Mouse (Mus musculus) spleen, adult 2 months (tissue): ENCODE results near the gene Accs. TPM values are rescaled to one million over a fixed set of nuclear protein-coding genes. Genes with fewer than 3 reads are reported as not detected.

Experiments used
- DNase-seq, 2 experiments: peaks; one replicate each; pipeline versions ENCODE4 v3.0.0 to v3.0.0-alpha.2; 2012 to 2021; ENCODE audit warnings: low spot score in 2 of 2, low read depth in 1 of 2
- H3K27ac ChIP-seq: fragments of 200-500 bp; 2 replicates; pipeline ENCODE4 v1.5.1; 2012; ENCODE audit warnings: low read length, inconsistent platforms; ENCODE audit not compliant: insufficient read depth
- H3K27me3 ChIP-seq: fragments of 200-500 bp; 2 replicates; pipeline ENCODE4 v1.6.1; 2012; ENCODE audit warnings: mild to moderate bottlenecking, moderate library complexity, low read length, inconsistent platforms; ENCODE audit not compliant: control insufficient read depth, insufficient read depth
- H3K36me3 ChIP-seq: fragments of 200-500 bp; 2 replicates; pipeline ENCODE4 v1.6.1; 2012; ENCODE audit warnings: mild to moderate bottlenecking, low read length, inconsistent platforms; ENCODE audit not compliant: control insufficient read depth, insufficient read depth
- H3K4me1 ChIP-seq: fragments of 200-500 bp; 2 replicates; pipeline ENCODE4 v1.6.1; 2011; ENCODE audit warnings: inconsistent platforms; ENCODE audit not compliant: control insufficient read depth, insufficient read depth, insufficient read length
- H3K4me3 ChIP-seq: fragments of 200-500 bp; 2 replicates; pipeline ENCODE4 v1.5.1; 2011; ENCODE audit warnings: mild to moderate bottlenecking, inconsistent platforms; ENCODE audit not compliant: insufficient read depth, insufficient read length; ENCODE audit errors: extremely low read depth
- CTCF ChIP-seq: fragments of 200-500 bp; IDR thresholded peaks from 2 replicates; pipeline ENCODE4 v1.5.1; 2011; ENCODE audit warnings: mild to moderate bottlenecking, inconsistent platforms; ENCODE audit not compliant: insufficient read depth, insufficient read length, insufficient replicate concordance; ENCODE audit errors: extremely low read depth
- POLR2A ChIP-seq: fragments of 200-500 bp; IDR thresholded peaks from 2 replicates; pipeline ENCODE4 v1.6.1; 2011; ENCODE audit warnings: low read depth, low read length, inconsistent platforms
- WGBS: fragments of 180-500 bp; shearing (Covaris S2); methylation state at CpG from one replicate; pipeline ENCODE4 v1.1.7; 2018; 5-methylcytosine and 5-hydroxymethylcytosine counted together
- polyA plus RNA-seq: library from polyadenylated mRNA; depleted of rRNA; stranded (reverse); fragments of >200 nt; gene quantifications from 2 replicates; pipeline ENCODE4 v1.2.3, GENCODE M21; 2012

The Accs gene
- polyA plus RNA-seq, 1 experiment, result 16.4 TPM

- Histone ChIP-seq H3K27me3 (no peaks in the 10 kb centered on the region), H3K4me1 (no peaks in the 10 kb centered on the region), H3K27ac (no peak overlapping the region), H3K4me3 (no peak overlapping the region), H3K36me3 (peaks cover 25% of the 10 kb centered on the region)
- WGBS, result 91% methylated on average over 19 of the region's 19 CpGs
- TF ChIP-seq POLR2A (no peak), CTCF (no peak)
- DNase-seq, result no peak
Observed at GRCm38 (mm10) chr2:93797162-93797795, 52.5 kb downstream of the Accs start.

DNA sequence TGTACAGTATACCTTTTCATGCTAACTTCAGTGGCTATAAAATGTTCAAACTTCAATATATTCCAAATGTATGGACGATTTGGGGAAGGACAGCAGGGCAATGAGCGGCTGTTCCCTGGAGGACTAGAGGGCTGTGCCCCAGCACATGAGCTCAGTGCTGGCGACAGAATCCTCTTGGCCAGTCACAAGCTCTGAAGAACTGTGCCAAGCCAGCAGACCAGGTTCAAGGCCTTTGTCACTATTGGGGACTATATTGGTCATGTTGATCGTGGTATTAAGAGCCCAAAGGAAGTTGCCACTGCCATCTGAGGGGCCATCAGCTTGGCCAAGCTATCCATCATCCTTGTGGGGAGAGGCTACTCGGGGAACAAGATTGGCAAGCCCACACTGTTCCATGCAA lies 55.4 kb downstream of the Accs start:
- TF ChIP-seq POLR2A (no peak), CTCF (no peak)
- DNase-seq, result no peak
- Histone ChIP-seq H3K4me3 (no peak overlapping the region), H3K36me3 (peaks cover 28% of the 10 kb centered on the region), H3K27me3 (no peaks in the 10 kb centered on the region), H3K27ac (no peak overlapping the region), H3K4me1 (no peaks in the 10 kb centered on the region)
- WGBS, result 96% methylated on average over 5 of the region's 5 CpGs

GRCm38 (mm10) chr2:93791516-93792499 lies 57.9 kb downstream of the Accs start:
- H3K4me3 ChIP-seq, result no peak overlapping the region

DNA sequence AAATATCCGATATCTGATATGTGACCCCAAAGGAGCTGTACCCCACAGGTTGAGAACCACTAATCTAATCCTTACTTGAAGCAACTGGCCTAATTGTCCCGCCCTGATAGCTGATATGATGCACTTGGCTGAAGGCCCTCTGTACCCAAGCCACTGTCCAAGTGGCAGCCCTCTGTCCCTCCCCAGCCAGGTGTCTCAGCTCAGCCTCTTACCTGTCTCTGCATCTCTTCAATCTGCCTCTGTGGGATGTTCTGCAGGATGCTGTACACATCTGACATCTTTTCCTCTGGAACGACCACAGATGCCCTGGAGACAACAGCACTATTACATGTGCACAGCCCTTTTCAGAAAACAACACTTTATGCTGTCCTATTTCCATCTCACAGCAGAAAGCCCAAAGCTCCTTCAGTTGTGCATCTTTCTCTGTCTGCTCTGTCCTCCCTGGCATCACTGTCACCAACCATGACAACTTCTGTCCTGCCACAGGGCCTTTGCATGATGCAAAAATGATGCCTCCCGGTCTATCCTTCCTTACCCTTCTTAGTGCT lies 58.9 kb downstream of the Accs start:
- peaks cover 18% of the 10 kb centered on the region for H3K36me3 ChIP-seq
- DNase-seq, result no peak
- H3K27ac ChIP-seq, result no peak overlapping the region
- TF ChIP-seq CTCF (no peak), POLR2A (no peak)
- no peak overlapping the region for H3K4me3 ChIP-seq
- no peaks in the 10 kb centered on the region for H3K27me3 ChIP-seq
- no peaks in the 10 kb centered on the region for H3K4me1 ChIP-seq
- 88% methylated on average over 4 of the region's 4 CpGs for WGBS

More at GRCm38 (mm10) chr2:93791516-93792499, 57.9 kb downstream of the Accs start:
- 0 out of 2 replicates have a peak overlapping the region, but pooled peaks have one; percentile 3 for H3K27ac ChIP-seq
- no peaks in the 10 kb centered on the region for H3K4me1 ChIP-seq
- 53% methylated on average over 13 of the region's 13 CpGs for WGBS
- peaks cover 22% of the 10 kb centered on the region for H3K36me3 ChIP-seq
- no peak for DNase-seq
- no peak for TF ChIP-seq POLR2A
- no peak for TF ChIP-seq CTCF
- no peaks in the 10 kb centered on the region for H3K27me3 ChIP-seq

DNA sequence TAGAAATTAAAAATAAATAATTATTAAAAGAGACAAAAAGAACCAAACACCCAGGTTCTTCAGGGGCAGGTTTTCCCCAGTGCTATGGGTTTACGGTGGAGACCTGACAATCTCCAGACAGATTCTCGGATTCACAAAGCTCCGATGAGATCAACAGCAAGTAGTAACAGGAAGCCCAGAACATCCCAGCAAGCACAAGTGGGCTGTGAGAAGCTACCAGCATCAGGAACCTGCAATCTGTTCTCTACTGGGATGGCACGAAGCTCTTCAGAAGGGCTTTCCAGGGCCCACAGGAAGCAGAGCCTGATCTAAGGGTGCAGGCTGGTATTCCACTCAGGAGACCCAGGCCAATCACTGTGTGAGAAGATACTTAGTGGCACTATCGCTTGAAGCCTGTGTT lies 61.2 kb downstream of the Accs start:
- peaks cover 7% of the 10 kb centered on the region; the same call in 1 of the 2 replicates for H3K36me3 ChIP-seq
- no peak overlapping the region for H3K27ac ChIP-seq
- DNase-seq, result no peak
- H3K4me1 ChIP-seq, result no peaks in the 10 kb centered on the region
- TF ChIP-seq POLR2A (no peak), CTCF (no peak)
- 91% methylated on average over 5 of the region's 5 CpGs for WGBS
- no peaks in the 10 kb centered on the region for H3K27me3 ChIP-seq
- H3K4me3 ChIP-seq, result no peak overlapping the region

DNA sequence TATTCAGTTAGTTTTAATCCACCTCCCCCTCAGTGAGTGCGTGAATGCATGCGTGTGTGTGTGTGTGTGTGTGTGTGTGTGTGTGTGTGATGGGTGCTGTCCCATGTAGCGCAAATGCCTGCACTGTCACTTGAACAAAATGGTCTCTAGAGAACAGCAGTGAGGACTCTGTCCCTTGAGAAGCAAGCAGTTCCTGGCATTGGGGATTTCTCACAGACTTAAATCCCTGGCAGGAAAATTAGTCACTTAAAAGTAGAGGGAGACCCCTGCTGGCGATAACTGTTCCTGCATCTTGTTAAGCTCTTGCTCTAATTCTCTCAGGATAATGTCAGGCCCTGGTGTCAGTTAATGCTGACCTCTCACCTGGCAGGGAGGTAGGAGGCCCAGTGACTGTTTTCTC lies 63.6 kb downstream of the Accs start:
- no peak overlapping the region for H3K27ac ChIP-seq
- H3K4me1 ChIP-seq, result no peaks in the 10 kb centered on the region
- WGBS, result 75% methylated on average over 4 of the region's 4 CpGs
- peak; percentile 8 to 40 for DNase-seq
- TF ChIP-seq CTCF (peak; percentile 11; the same call in 1 of the 2 replicates), POLR2A (no peak)
- H3K4me3 ChIP-seq, result no peak overlapping the region
- H3K36me3 ChIP-seq, result 0 out of 2 replicates have a peak, but pooled peaks cover 2% of the 10 kb centered on the region
- H3K27me3 ChIP-seq, result no peaks in the 10 kb centered on the region

DNA sequence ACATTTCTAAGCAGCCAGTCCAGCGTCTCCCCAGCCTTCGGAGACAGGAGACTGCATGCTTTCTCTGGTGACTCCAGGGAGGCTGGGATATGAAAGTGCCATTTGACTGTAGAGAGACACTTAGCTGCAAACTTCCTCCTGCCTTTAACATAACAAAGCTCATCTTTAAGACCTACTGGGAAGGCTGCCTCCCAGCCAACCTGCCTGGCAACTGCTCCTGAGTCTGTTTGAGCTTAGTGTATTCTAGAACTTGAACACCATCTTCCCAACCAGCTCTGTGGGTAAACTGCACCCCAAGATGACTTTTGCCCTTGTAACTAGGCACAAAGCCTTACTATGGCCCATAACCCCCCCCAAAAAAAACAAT lies 64.3 kb downstream of the Accs start:
- 96% methylated on average over 2 of the region's 2 CpGs for WGBS
- DNase-seq, result no peak
- TF ChIP-seq CTCF (no peak), POLR2A (no peak)

More for the DNA sequence above, 64.3 kb downstream of the Accs start:
- Histone ChIP-seq H3K27ac (no peak overlapping the region), H3K4me3 (no peak overlapping the region), H3K36me3 (peaks cover 2% of the 10 kb centered on the region; the same call in 1 of the 2 replicates), H3K4me1 (no peaks in the 10 kb centered on the region), H3K27me3 (no peaks in the 10 kb centered on the region)
